Mouse (Mus musculus): ENCODE measurements around the gene Tnrc18. TPM values are rescaled to one million over a fixed set of nuclear protein-coding genes. Genes with fewer than 3 reads are reported as not detected.

Tnrc18 gene
- total RNA-seq, 4 experiments from 2014 or later: 112 to 134 (median 116) TPM

- no peak for DNase-seq (ENCODE audit: low spot score in 2 of 2)
These were observed 5.5 kb downstream of the Tnrc18 start for GRCm38 (mm10) chr5:142811870-142812443.

- DNase-seq (ENCODE audit: low spot score in 2 of 2): no peak
These were observed 6.5 kb downstream of the Tnrc18 start for GRCm38 (mm10) chr5:142810710-142811599.

- no peak for DNase-seq (ENCODE audit: low spot score in 2 of 2)
These were observed 9.8 kb downstream of the Tnrc18 start for GRCm38 (mm10) chr5:142807661-142808060.

GRCm38 (mm10) chr5:142803746-142804145, 13.7 kb downstream of the Tnrc18 start:
- DNase-seq (ENCODE audit: low spot score in 2 of 2): no peak

- no peak for DNase-seq (ENCODE audit: low spot score in 2 of 2)
These were observed 14.6 kb downstream of the Tnrc18 start for GRCm38 (mm10) chr5:142802884-142803283.

- DNase-seq (ENCODE audit: low spot score in 2 of 2): no peak
These were observed 15.5 kb downstream of the Tnrc18 start for GRCm38 (mm10) chr5:142801977-142802376.

- no peak for DNase-seq (ENCODE audit: low spot score in 2 of 2)
These were observed 16.8 kb downstream of the Tnrc18 start for GRCm38 (mm10) chr5:142800656-142801055.

- no peak for DNase-seq (ENCODE audit: low spot score in 2 of 2)
These were observed 17.3 kb downstream of the Tnrc18 start for GRCm38 (mm10) chr5:142800198-142800597.

- no peak for DNase-seq (ENCODE audit: low spot score in 2 of 2)
These were observed 18.2 kb downstream of the Tnrc18 start for GRCm38 (mm10) chr5:142799259-142799658.

GRCm38 (mm10) chr5:142798190-142798589, 19.3 kb downstream of the Tnrc18 start:
- no peak for DNase-seq (ENCODE audit: low spot score in 2 of 2)

GRCm38 (mm10) chr5:142797620-142798019, 19.8 kb downstream of the Tnrc18 start:
- no peak for DNase-seq (ENCODE audit: low spot score in 2 of 2)

GRCm38 (mm10) chr5:142796921-142797320, 20.5 kb downstream of the Tnrc18 start:
- no peak for DNase-seq (ENCODE audit: low spot score in 2 of 2)

- no peak for DNase-seq (ENCODE audit: low spot score in 2 of 2)
These were observed 22.9 kb downstream of the Tnrc18 start for GRCm38 (mm10) chr5:142794582-142794981.

- no peak for DNase-seq (ENCODE audit: low spot score in 2 of 2)
These were observed 23.3 kb downstream of the Tnrc18 start for GRCm38 (mm10) chr5:142794161-142794560.

GRCm38 (mm10) chr5:142792594-142792993, 24.9 kb downstream of the Tnrc18 start:
- no peak for DNase-seq (ENCODE audit: low spot score in 2 of 2)

GRCm38 (mm10) chr5:142788279-142788678, 29.2 kb downstream of the Tnrc18 start:
- DNase-seq (ENCODE audit: low spot score in 2 of 2): no peak

- no peak for DNase-seq (ENCODE audit: low spot score in 2 of 2)
These were observed 30.1 kb downstream of the Tnrc18 start for GRCm38 (mm10) chr5:142787304-142787905.

GRCm38 (mm10) chr5:142786709-142787108, 30.8 kb downstream of the Tnrc18 start:
- no peak for DNase-seq (ENCODE audit: low spot score in 2 of 2)

- DNase-seq (ENCODE audit: low spot score in 2 of 2): no peak
These were observed 31.2 kb downstream of the Tnrc18 start for GRCm38 (mm10) chr5:142786215-142786614.

GRCm38 (mm10) chr5:142783142-142783540, 34.3 kb downstream of the Tnrc18 start:
- DNase-seq (ENCODE audit: low spot score in 2 of 2): no peak

- no peak for DNase-seq (ENCODE audit: low spot score in 2 of 2)
These were observed 34.9 kb downstream of the Tnrc18 start for GRCm38 (mm10) chr5:142782459-142783141.

- DNase-seq (ENCODE audit: low spot score in 2 of 2): no peak
These were observed 36.9 kb downstream of the Tnrc18 start for GRCm38 (mm10) chr5:142780579-142780978.

All from left cerebral cortex, adult 8-10 months (tissue).